Comparison of ENCODE assay signal across 1 mouse cellular context in genomic region chr17:34263811-34264371, GRCm38 (mm10).
TF ChIP-seq lines count a peak whose summit lies in the region.

No protein-coding gene starts in this region.

TF ChIP-seq in CH12.LX, 34 proteins besides CTCF, POLR2A, EP300 and RAD21 (continued from another document):
- TF ChIP-seq KAT2A (IDR thresholded peaks at IDR 0.05; ENCODE audit: insufficient replicate concordance, low read length), result no peak
- TF ChIP-seq JUN (IDR thresholded peaks at IDR 0.05; ENCODE audit: insufficient read depth, low read depth, low read length), result no peak
- peak; percentile 47; the same call in 1 of the 2 replicates for TF ChIP-seq HCFC1 (IDR thresholded peaks at IDR 0.05; ENCODE audit: low read depth, low read length)
- TF ChIP-seq ZNF384 (IDR thresholded peaks at IDR 0.05; ENCODE audit: low read depth, low read length), result no peak
- peak; percentile 37; the same call in 1 of the 2 replicates for TF ChIP-seq TCF12 (IDR thresholded peaks at IDR 0.05; ENCODE audit: low read depth, low read length)
- peak; percentile 93 for TF ChIP-seq CHD2 (IDR thresholded peaks at IDR 0.05; ENCODE audit: low read length)
- TF ChIP-seq POLR2AphosphoS2 (IDR thresholded peaks at IDR 0.05; ENCODE audit: low read depth, low read length), result no peak
- TF ChIP-seq NELFE (IDR thresholded peaks at IDR 0.05; ENCODE audit: low read depth, low read length), result peak; percentile 68; the same call in 1 of the 2 replicates
- TF ChIP-seq PAX5 (IDR thresholded peaks at IDR 0.05; ENCODE audit: low read length), result no peak
- TF ChIP-seq ZKSCAN1 (IDR thresholded peaks at IDR 0.05; ENCODE audit: borderline replicate concordance, low read depth, low read length), result no peak
- no peak; the same call in 1 of the 2 replicates for TF ChIP-seq JUND (conservative IDR thresholded peaks at IDR 0.05; ENCODE audit: low read depth, low read length)
- no peak for TF ChIP-seq ZC3H11A (IDR thresholded peaks at IDR 0.05; ENCODE audit: low read depth, low read length)
- peak; percentile 22; the same call in 1 of the 2 replicates for TF ChIP-seq MEF2A (IDR thresholded peaks at IDR 0.05; ENCODE audit: borderline replicate concordance, low read depth, low read length)
- peak; percentile 42; the same call in 1 of the 2 replicates for TF ChIP-seq ZMIZ1 (IDR thresholded peaks at IDR 0.05; ENCODE audit: low read depth, low read length)
- TF ChIP-seq USF1 (IDR thresholded peaks at IDR 0.05; ENCODE audit: low read depth, low read length), result no peak
- TF ChIP-seq SIN3A (IDR thresholded peaks at IDR 0.05; ENCODE audit: low read length), result peak; percentile 80
